Mouse (Mus musculus) CH12.LX (cell line): ENCODE measurements around the gene Il1rl2.

ENCODE experiments used
- MAFK ChIP-seq: IDR thresholded peaks from 2 replicates; pipeline ENCODE4 v1.6.1; 2011; ENCODE audit warnings: low read length, improper control_type of control experiment; ENCODE audit not compliant: insufficient replicate concordance
- POLR2A ChIP-seq: IDR thresholded peaks from 2 replicates; pipeline ENCODE4 v1.6.1; 2011; ENCODE audit warnings: low read depth, mild to moderate bottlenecking, improper control_type of control experiment, low read length
- USF1 ChIP-seq: IDR thresholded peaks from 2 replicates; pipeline ENCODE4 v1.6.1; 2014; ENCODE audit warnings: low read depth, mild to moderate bottlenecking, inconsistent platforms, low read length, improper control_type of control experiment

DNA sequence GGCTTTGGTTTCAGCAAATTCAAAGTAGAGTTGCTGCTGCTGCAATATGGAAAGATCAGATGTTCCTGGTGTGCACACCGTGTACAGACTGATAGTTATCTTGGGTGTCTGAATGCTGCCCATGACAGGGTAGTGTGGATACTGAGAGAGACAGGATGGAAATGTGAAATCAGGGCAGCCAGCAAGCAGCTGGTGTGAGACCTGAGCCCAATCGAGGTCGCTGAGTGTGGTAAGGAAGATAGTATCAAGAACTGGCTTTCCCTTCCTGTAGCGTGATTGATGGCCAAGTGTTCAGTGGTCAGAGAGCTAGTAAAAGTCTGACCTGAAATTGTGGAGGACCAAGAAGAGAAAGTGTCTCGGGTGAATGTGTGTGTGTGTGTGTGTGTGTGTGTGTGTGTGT lies 40.4 kb upstream of the Il1rl2 start:
- TF ChIP-seq MAFK (no peak), POLR2A (no peak), USF1 (no peak)
